8 mouse cellular contexts compared by ENCODE assay signal in the genomic region with DNA sequence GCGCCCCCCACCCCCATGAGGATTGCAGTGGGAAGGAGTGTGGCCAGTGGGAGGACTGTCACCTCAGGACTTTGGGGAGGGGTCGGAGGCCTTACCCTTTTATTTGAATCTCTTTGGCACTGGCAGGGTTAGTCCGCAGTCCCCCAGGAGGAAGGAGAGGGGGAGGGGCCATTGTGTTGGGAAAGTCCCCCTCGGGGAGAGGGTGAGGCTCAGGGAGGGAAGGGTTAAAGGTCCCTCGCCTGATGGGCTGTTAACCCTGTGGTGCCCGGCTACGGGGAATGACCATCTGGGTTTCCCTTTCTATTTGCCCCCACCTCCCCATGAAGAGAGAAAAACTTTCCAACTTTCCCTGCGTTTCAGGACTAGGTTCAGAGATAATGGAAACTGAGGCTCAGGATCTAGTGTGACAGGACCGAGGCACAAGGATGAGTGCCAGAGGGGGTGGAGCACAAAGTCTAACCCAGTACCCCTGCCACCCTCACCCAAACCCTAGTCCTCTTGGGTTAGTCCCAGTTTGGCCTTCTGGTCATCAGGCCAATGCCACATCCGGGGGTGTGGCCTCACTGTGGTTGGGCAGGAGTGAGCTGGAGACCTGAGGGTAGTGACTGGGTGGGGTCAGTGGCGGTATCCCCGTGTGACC. TPM values are rescaled to one million over a fixed set of nuclear protein-coding genes. Genes with fewer than 3 reads are reported as not detected.
DNase-seq lines count a peak whose midpoint lies in the region; ATAC-seq and TF ChIP-seq lines count a peak whose summit lies in the region.

No protein-coding gene starts in this region.

- no peaks in the 10 kb centered on the region for H3K27me3 ChIP-seq in neural tube, embryonic 11.5 days (ENCODE audit: control insufficient read depth, insufficient read depth, low read length)
- H3K27me3 ChIP-seq in liver, embryonic 14.5 days (ENCODE audit: control insufficient read depth, insufficient read depth, low read length), result peaks cover 10% of the 10 kb centered on the region
- H3K27me3 ChIP-seq in thymus, adult 2 months (ENCODE audit: control insufficient read depth, insufficient read depth, low read length), result peaks cover 10% of the 10 kb centered on the region; the same call in 1 of the 2 replicates

- no peak for TF ChIP-seq CTCF in liver, embryonic 14.5 days (IDR thresholded peaks at IDR 0.05; ENCODE audit: low read depth)
- TF ChIP-seq CTCF in thymus, adult 2 months (IDR thresholded peaks at IDR 0.05; ENCODE audit: borderline replicate concordance, control insufficient read depth, extremely low read depth, insufficient read depth, low read length, poor library complexity), result no peak

- H3K9me3 ChIP-seq in neural tube, embryonic 11.5 days (ENCODE audit: control insufficient read depth, low read length), result no peaks in the 10 kb centered on the region
- no peaks in the 10 kb centered on the region for H3K9me3 ChIP-seq in liver, embryonic 14.5 days (ENCODE audit: control insufficient read depth, low read length)

- no peak for TF ChIP-seq EP300 in liver, embryonic 14.5 days (IDR thresholded peaks at IDR 0.05; ENCODE audit: low read depth)

- TF ChIP-seq POLR2A in thymus, adult 2 months (IDR thresholded peaks at IDR 0.05; ENCODE audit: control insufficient read depth, extremely low read depth, insufficient read depth, low read length, poor library complexity), result no peak

- peak overlapping the region; percentile 93 for H3K27ac ChIP-seq in neural tube, embryonic 11.5 days (ENCODE audit: low read depth, low read length)
- H3K27ac ChIP-seq in liver, embryonic 14.5 days, result peak overlapping the region; percentile 50
- H3K27ac ChIP-seq in thymus, adult 2 months (ENCODE audit: control insufficient read depth, insufficient read depth, low read length), result peak overlapping the region; percentile 5; the same call in 1 of the 2 replicates

- peak overlapping the region; percentile 95 for H3K9ac ChIP-seq in neural tube, embryonic 11.5 days (ENCODE audit: low read length)
- peak overlapping the region; percentile 98 for H3K9ac ChIP-seq in liver, embryonic 14.5 days (replicated peaks)

- H3K4me3 ChIP-seq in neural tube, embryonic 11.5 days (ENCODE audit: low read depth, low read length), result peak overlapping the region; percentile 76
- H3K4me3 ChIP-seq in liver, embryonic 14.5 days (ENCODE audit: insufficient read depth in 1 of 2, low read depth in 2 of 2, low read length in 2 of 2), result peak overlapping the region; percentile 89 to 92
- H3K4me3 ChIP-seq in thymus, adult 2 months (ENCODE audit: control insufficient read depth, insufficient read depth, low read length), result peak overlapping the region; percentile 74; the same call in 1 of the 2 replicates

- ATAC-seq in neural tube, embryonic 11.5 days (ENCODE audit: insufficient read depth, low FRiP score, low TSS enrichment), result peak; percentile 10
- ATAC-seq in liver, embryonic 14.5 days (ENCODE audit: insufficient read depth), result peak; percentile 17

- DNase-seq in neural tube, embryonic 11.5 days (ENCODE audit: low spot score), result peak; percentile 82
- DNase-seq in neural tube, embryonic 10.5 days (ENCODE audit: extremely low spot score, low spot score), result no peak
- peak; percentile 82 for DNase-seq in cerebellum, adult 9-11 months
- peak; percentile 74 for DNase-seq in gastrocnemius, postnatal 10 days
- peak; percentile 73 for DNase-seq in hindlimb bud, embryonic 11.5 days (ENCODE audit: extremely low spot score, low read depth, low spot score)
- peak in 1 of 3 experiments; percentile 70 for DNase-seq in liver, embryonic 14.5 days (ENCODE audit: low read depth in 3 of 3, low spot score in 3 of 3)
- peak; percentile 87 to 97 for DNase-seq in natural killer cell, adult 2 months (ENCODE audit: low spot score in 2 of 2)
- peak; percentile 46 for DNase-seq in thymus, adult 2 months

- H3K36me3 ChIP-seq in neural tube, embryonic 11.5 days (ENCODE audit: control insufficient read depth, insufficient read depth, low read length), result no peaks in the 10 kb centered on the region
- no peaks in the 10 kb centered on the region; the same call in 1 of the 2 replicates for H3K36me3 ChIP-seq in liver, embryonic 14.5 days (replicated peaks; ENCODE audit: control insufficient read depth, insufficient read depth, low read depth)
- peaks cover 5% of the 10 kb centered on the region; the same call in 1 of the 2 replicates for H3K36me3 ChIP-seq in thymus, adult 2 months (ENCODE audit: control insufficient read depth, insufficient read depth, low read length)

- H3K4me2 ChIP-seq in neural tube, embryonic 11.5 days (ENCODE audit: low read depth), result peak overlapping the region; percentile 99
- peak overlapping the region; percentile 99 for H3K4me2 ChIP-seq in liver, embryonic 14.5 days (ENCODE audit: low read depth)

- WGBS in neural tube, embryonic 11.5 days, result under 1% methylated on average over 12 of the region's 12 CpGs
- under 1% methylated on average over 12 of the region's 12 CpGs for WGBS in liver, embryonic 14.5 days (ENCODE audit: insufficient replicate concordance)
- 5% methylated on average over 12 of the region's 12 CpGs for WGBS in thymus, adult 2 months

- H3K4me1 ChIP-seq in neural tube, embryonic 11.5 days (ENCODE audit: control insufficient read depth, insufficient read depth, low read length), result peaks cover 41% of the 10 kb centered on the region
- peaks cover 44 to 45% of the 10 kb centered on the region in 2 experiments for H3K4me1 ChIP-seq in liver, embryonic 14.5 days (replicated peaks; ENCODE audit: control insufficient read depth in 2 of 2, insufficient read depth in 2 of 2, low read length in 1 of 2)
- peaks cover 54% of the 10 kb centered on the region for H3K4me1 ChIP-seq in thymus, adult 2 months (replicated peaks; ENCODE audit: control insufficient read depth, insufficient read depth, low read length)

RNA-seq across cellular contexts. Expression of a gene that starts 4.6 kb away (rescaled TPM):
- polyA plus RNA-seq in neural tube, embryonic 11.5 days (2014; fragmentation: Nextera tagmentation; extraction: Ambion mirVana), result 8.4 and 11.9 TPM in 2 replicates
- 1 to 10 TPM; 4.6 to 6.1 TPM for total RNA-seq in gastrocnemius, postnatal 10 days (2021)
- 3.2 and 3.8 TPM in 2 replicates for polyA plus RNA-seq in liver, embryonic 14.5 days (2012; rRNA removed)
- polyA plus RNA-seq in liver, embryonic 14.5 days (2014; fragmentation: Nextera tagmentation; extraction: Ambion mirVana), result 2.0 and 3.3 TPM in 2 replicates
- polyA plus RNA-seq in thymus, adult 2 months (2012; rRNA removed), result 49.8 and 84.9 TPM in 2 replicates

RNA-seq across cellular contexts. Expression of a gene that starts 26.2 kb away (rescaled TPM):
- polyA plus RNA-seq in neural tube, embryonic 11.5 days (2014; fragmentation: Nextera tagmentation; extraction: Ambion mirVana), result 19.6 and 20.8 TPM in 2 replicates
- total RNA-seq in gastrocnemius, postnatal 10 days (2021), result 10 to 100 TPM; 34.0 to 47.6 TPM
- polyA plus RNA-seq in liver, embryonic 14.5 days (2012; rRNA removed), result 15.9 and 24.7 TPM in 2 replicates
- polyA plus RNA-seq in liver, embryonic 14.5 days (2014; fragmentation: Nextera tagmentation; extraction: Ambion mirVana), result 4.2 and 7.6 TPM in 2 replicates
- 39.4 and 43.0 TPM in 2 replicates for polyA plus RNA-seq in thymus, adult 2 months (2012; rRNA removed)

RNA-seq across cellular contexts. Expression of a gene that starts 39.4 kb away (rescaled TPM):
- polyA plus RNA-seq in neural tube, embryonic 11.5 days (2014; fragmentation: Nextera tagmentation; extraction: Ambion mirVana), result 12.7 and 13.8 TPM in 2 replicates
- total RNA-seq in gastrocnemius, postnatal 10 days (2021), result 10 to 100 TPM; 11.0 to 11.7 TPM
- 7.9 and 8.3 TPM in 2 replicates for polyA plus RNA-seq in liver, embryonic 14.5 days (2012; rRNA removed)
- 3.5 and 4.0 TPM in 2 replicates for polyA plus RNA-seq in liver, embryonic 14.5 days (2014; fragmentation: Nextera tagmentation; extraction: Ambion mirVana)
- 44.7 and 62.2 TPM in 2 replicates for polyA plus RNA-seq in thymus, adult 2 months (2012; rRNA removed)

RNA-seq across cellular contexts. Expression of a gene that starts 53.5 kb away (rescaled TPM):
- polyA plus RNA-seq in neural tube, embryonic 11.5 days (2014; fragmentation: Nextera tagmentation; extraction: Ambion mirVana), result 2.1 and 2.3 TPM in 2 replicates
- 1 to 10 TPM; 3.2 to 3.3 TPM for total RNA-seq in gastrocnemius, postnatal 10 days (2021)
- 0.95 and 1.1 TPM in 2 replicates for polyA plus RNA-seq in liver, embryonic 14.5 days (2012; rRNA removed)
- 1.1 and 1.9 TPM in 2 replicates for polyA plus RNA-seq in liver, embryonic 14.5 days (2014; fragmentation: Nextera tagmentation; extraction: Ambion mirVana)
- polyA plus RNA-seq in thymus, adult 2 months (2012; rRNA removed), result 3.2 and 4.1 TPM in 2 replicates

Comparison
In these comparisons a context has a peak if more than half of its experiments do, and no peak if none do; other contexts are left out.
1. H3K27ac ChIP-seq: peak in every context shown above with its lines; median percentile 93 in neural tube, embryonic 11.5 days; 50 in liver, embryonic 14.5 days; 5 in thymus, adult 2 months.